Mouse (Mus musculus): ENCODE results near the gene Wdr46. TPM values are rescaled to one million over a fixed set of nuclear protein-coding genes. Genes with fewer than 3 reads are reported as not detected.

Gene Wdr46
- polyA plus RNA-seq, 1 experiment, result 21.4 TPM

- Histone ChIP-seq H3K27ac (ENCODE audit: control insufficient read depth, insufficient read depth, low read depth, low read length, poor library complexity) (no peak overlapping the region), H3K4me1 (ENCODE audit: control insufficient read depth, insufficient read depth, low read length) (no peaks in the 10 kb centered on the region), H3K4me3 (replicated peaks; ENCODE audit: control insufficient read depth, low read depth, low read length) (no peak overlapping the region)
- TF ChIP-seq CTCF (IDR thresholded peaks at IDR 0.05; ENCODE audit: control insufficient read depth, insufficient read depth, low read length), result no peak
- no peak for TF ChIP-seq POLR2A (IDR thresholded peaks at IDR 0.05; ENCODE audit: borderline replicate concordance, control insufficient read depth, low read depth, low read length)
- 87% methylated on average over 17 of the region's 17 CpGs for WGBS
These were observed 24.8 kb downstream of the Wdr46 start for GRCm38 (mm10) chr17:33965082-33965845.

DNA sequence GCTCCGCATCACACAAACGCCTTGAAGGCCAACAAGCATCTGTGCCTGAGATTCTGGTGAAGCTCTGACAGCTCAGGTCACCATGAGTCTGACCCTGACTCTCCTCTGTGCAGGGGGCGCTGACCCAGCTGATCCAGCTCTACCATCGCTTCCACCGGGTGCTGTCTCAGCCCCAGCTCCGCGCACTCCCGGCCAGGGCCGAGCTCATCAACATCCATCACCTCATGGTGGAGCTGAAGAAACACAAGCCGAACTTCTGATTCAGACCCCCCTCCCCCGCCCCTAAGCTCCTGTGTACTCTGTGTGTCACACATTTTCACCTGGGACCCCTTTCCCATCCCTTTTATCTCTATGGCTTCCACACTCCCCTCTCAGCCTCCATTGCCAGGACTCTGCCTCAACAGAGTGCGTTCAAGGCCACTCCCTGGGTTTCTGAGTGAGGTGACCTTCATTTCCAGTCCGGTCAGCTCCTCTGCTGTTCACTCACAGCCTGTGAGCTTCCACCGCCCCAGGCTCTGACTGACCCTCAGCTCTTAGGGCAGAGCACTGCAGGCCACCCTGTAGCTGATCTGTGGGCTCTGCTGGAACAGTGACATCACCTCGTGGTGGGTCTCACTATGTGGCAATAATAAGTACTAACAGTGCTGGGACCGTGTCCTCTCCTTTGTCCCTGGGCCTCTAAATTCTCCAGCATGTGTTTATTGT lies 25.5 kb downstream of the Wdr46 start:
- Histone ChIP-seq H3K4me1 (ENCODE audit: control insufficient read depth, insufficient read depth, low read length) (no peaks in the 10 kb centered on the region), H3K4me3 (replicated peaks; ENCODE audit: control insufficient read depth, low read depth, low read length) (no peak overlapping the region), H3K27ac (ENCODE audit: control insufficient read depth, insufficient read depth, low read depth, low read length, poor library complexity) (no peak overlapping the region)
- 89% methylated on average over 16 of the region's 16 CpGs for WGBS
- TF ChIP-seq CTCF (IDR thresholded peaks at IDR 0.05; ENCODE audit: control insufficient read depth, insufficient read depth, low read length) (no peak), POLR2A (IDR thresholded peaks at IDR 0.05; ENCODE audit: borderline replicate concordance, control insufficient read depth, low read depth, low read length) (no peak)

- Histone ChIP-seq H3K27ac (ENCODE audit: control insufficient read depth, insufficient read depth, low read depth, low read length, poor library complexity) (no peak overlapping the region), H3K4me1 (ENCODE audit: control insufficient read depth, insufficient read depth, low read length) (no peaks in the 10 kb centered on the region), H3K4me3 (replicated peaks; ENCODE audit: control insufficient read depth, low read depth, low read length) (no peak overlapping the region)
- no peak for TF ChIP-seq POLR2A (IDR thresholded peaks at IDR 0.05; ENCODE audit: borderline replicate concordance, control insufficient read depth, low read depth, low read length)
- peak; percentile 92 for TF ChIP-seq CTCF (IDR thresholded peaks at IDR 0.05; ENCODE audit: control insufficient read depth, insufficient read depth, low read length)
- under 1% methylated on average over 9 of the region's 9 CpGs for WGBS
These were observed 28.0 kb downstream of the Wdr46 start for GRCm38 (mm10) chr17:33968489-33968888.

- H3K4me3 ChIP-seq (replicated peaks; ENCODE audit: control insufficient read depth, low read depth, low read length), result no peak overlapping the region
- H3K4me1 ChIP-seq (ENCODE audit: control insufficient read depth, insufficient read depth, low read length), result no peaks in the 10 kb centered on the region
- WGBS, result 30% methylated on average over 5 of the region's 5 CpGs
- H3K27ac ChIP-seq (ENCODE audit: control insufficient read depth, insufficient read depth, low read depth, low read length, poor library complexity), result no peak overlapping the region
- TF ChIP-seq CTCF (IDR thresholded peaks at IDR 0.05; ENCODE audit: control insufficient read depth, insufficient read depth, low read length) (no peak), POLR2A (IDR thresholded peaks at IDR 0.05; ENCODE audit: borderline replicate concordance, control insufficient read depth, low read depth, low read length) (no peak)
These were observed 28.5 kb downstream of the Wdr46 start for GRCm38 (mm10) chr17:33968927-33969326.

DNA sequence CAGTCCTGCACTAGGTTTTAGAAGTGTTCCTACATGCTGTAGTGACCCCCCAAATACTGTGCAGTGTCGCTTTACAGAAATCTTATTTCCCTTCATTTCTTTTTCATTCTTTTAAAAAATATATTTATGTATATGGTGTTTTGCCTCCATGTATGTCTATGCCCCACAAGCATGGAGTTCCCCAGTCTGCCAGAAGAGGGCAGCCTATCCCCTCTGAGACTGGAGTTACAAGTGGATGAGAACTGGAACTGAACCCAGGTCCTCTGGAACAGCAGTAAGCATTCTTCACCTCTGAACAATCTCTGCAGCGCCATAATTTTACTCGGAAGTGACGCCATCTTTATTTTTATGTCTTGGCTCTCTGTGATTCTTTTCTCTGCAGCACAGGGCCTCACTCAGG lies 28.9 kb downstream of the Wdr46 start:
- Histone ChIP-seq H3K27ac (ENCODE audit: control insufficient read depth, insufficient read depth, low read depth, low read length, poor library complexity) (no peak overlapping the region), H3K4me1 (ENCODE audit: control insufficient read depth, insufficient read depth, low read length) (no peaks in the 10 kb centered on the region), H3K4me3 (replicated peaks; ENCODE audit: control insufficient read depth, low read depth, low read length) (no peak overlapping the region)
- WGBS, result 83% methylated on average over 4 of the region's 4 CpGs
- TF ChIP-seq POLR2A (IDR thresholded peaks at IDR 0.05; ENCODE audit: borderline replicate concordance, control insufficient read depth, low read depth, low read length), result no peak
- peak; percentile 42; the same call in 1 of the 2 replicates for TF ChIP-seq CTCF (IDR thresholded peaks at IDR 0.05; ENCODE audit: control insufficient read depth, insufficient read depth, low read length)

DNA sequence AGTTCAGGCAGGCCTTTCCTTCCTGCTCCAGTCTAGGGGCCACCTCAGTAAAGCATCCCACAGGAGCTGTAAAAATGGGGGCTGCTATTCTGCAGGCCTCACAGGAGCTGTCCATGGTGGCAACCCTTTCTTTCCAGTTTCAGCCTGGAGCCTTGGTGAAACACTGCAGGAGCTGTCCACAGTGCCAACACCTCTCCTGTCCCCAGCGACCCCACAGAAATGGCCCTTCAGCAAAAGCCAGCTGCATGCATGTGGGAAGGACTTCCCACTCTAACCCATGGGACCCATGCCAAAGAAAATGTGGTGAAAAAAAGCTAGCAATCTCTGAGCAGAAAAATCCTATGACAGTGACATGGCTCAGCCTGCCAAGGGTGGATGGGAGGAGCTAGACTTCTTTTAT lies 32.2 kb downstream of the Wdr46 start:
- Histone ChIP-seq H3K4me1 (ENCODE audit: control insufficient read depth, insufficient read depth, low read length) (no peaks in the 10 kb centered on the region), H3K27ac (ENCODE audit: control insufficient read depth, insufficient read depth, low read depth, low read length, poor library complexity) (no peak overlapping the region), H3K4me3 (replicated peaks; ENCODE audit: control insufficient read depth, low read depth, low read length) (no peak overlapping the region)
- TF ChIP-seq POLR2A (IDR thresholded peaks at IDR 0.05; ENCODE audit: borderline replicate concordance, control insufficient read depth, low read depth, low read length) (no peak), CTCF (IDR thresholded peaks at IDR 0.05; ENCODE audit: control insufficient read depth, insufficient read depth, low read length) (no peak)
- WGBS, result 29% methylated on average over 1 of the region's 1 CpGs

GRCm38 (mm10) chr17:33973572-33973971 lies 33.1 kb downstream of the Wdr46 start:
- Histone ChIP-seq H3K27ac (ENCODE audit: control insufficient read depth, insufficient read depth, low read depth, low read length, poor library complexity) (no peak overlapping the region), H3K4me1 (ENCODE audit: control insufficient read depth, insufficient read depth, low read length) (no peaks in the 10 kb centered on the region), H3K4me3 (replicated peaks; ENCODE audit: control insufficient read depth, low read depth, low read length) (no peak overlapping the region)
- TF ChIP-seq POLR2A (IDR thresholded peaks at IDR 0.05; ENCODE audit: borderline replicate concordance, control insufficient read depth, low read depth, low read length) (no peak), CTCF (IDR thresholded peaks at IDR 0.05; ENCODE audit: control insufficient read depth, insufficient read depth, low read length) (no peak)
- WGBS, result 79% methylated on average over 3 of the region's 3 CpGs

DNA sequence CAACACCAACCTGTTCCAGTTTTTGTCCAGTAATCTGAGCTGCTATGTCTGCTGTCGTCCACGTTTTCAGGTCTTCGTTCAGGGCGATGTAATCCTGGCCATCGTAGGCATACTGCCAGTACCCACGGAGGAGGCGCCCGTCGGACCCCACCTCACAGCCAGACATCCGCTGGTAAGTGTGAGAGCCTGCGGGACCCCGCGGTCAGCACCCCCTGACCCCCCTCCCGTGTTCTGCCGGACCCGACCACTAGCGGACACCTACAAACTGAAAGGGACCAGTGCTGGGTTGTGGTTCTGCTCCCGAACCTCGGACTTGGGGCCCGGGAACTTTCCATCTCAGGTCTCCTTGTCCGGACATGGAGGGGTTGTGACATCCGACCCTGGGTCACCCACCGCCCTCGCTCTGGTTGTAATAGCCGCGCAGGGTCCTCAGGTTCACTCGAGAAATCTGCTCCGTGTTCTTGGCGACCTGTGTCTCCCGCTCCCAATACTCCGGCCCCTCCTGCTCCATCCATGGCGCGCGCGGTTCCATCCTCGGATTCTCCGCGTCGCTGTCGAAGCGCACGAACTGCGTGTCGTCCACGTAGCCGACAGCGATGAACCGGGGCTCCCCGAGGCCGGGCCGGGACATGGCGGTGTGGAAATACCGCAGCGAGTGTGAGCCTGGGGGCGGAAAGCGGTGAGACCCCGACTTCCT lies 37.5 kb downstream of the Wdr46 start:
- WGBS, result 6% methylated on average over 57 of the region's 57 CpGs
- Histone ChIP-seq H3K4me3 (replicated peaks; ENCODE audit: control insufficient read depth, low read depth, low read length) (peak overlapping the region; percentile 63), H3K27ac (ENCODE audit: control insufficient read depth, insufficient read depth, low read depth, low read length, poor library complexity) (peak overlapping the region; percentile 93), H3K4me1 (ENCODE audit: control insufficient read depth, insufficient read depth, low read length) (peaks cover 6% of the 10 kb centered on the region)
- TF ChIP-seq POLR2A (IDR thresholded peaks at IDR 0.05; ENCODE audit: borderline replicate concordance, control insufficient read depth, low read depth, low read length) (0 out of 2 replicates have a peak, but pooled peaks have one; percentile 11), CTCF (IDR thresholded peaks at IDR 0.05; ENCODE audit: control insufficient read depth, insufficient read depth, low read length) (no peak)

Data from bone marrow, adult 2 months (tissue).